Mouse (Mus musculus): ENCODE measurements around the gene Sdsl. TPM values are rescaled to one million over a fixed set of nuclear protein-coding genes. Genes with fewer than 3 reads are reported as not detected.

Gene Sdsl
- polyA plus RNA-seq, 1 experiment from 2014 or later: 1.6 TPM

DNA sequence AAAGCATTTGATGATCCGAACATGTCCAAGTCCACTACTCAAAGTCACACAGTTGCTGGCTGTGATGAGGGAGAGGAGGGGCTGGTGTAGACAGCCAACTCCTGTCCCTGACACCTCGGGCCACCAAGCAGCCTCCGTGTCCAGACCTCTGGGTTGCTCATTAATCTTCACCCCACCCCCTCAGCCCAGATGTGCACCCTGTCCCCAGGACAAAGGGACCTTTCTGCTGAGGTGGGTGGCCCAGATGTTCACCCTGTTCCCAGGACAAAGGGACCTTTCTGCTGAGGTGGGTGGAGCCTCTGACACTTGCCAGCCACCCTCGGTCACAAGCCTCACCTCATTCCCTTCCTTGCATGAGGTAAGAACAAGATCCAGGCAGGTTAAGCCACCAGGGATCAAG is 1.1 kb downstream of the Sdsl start:
- H3K4me1 ChIP-seq (ENCODE audit: control insufficient read depth, insufficient read depth, low read length): no peaks in the 10 kb centered on the region
- no peak for DNase-seq (ENCODE audit: low spot score)
- no peak overlapping the region for H3K27ac ChIP-seq (replicated peaks; ENCODE audit: low read depth, low read length)
- H3K27me3 ChIP-seq (replicated peaks; ENCODE audit: control insufficient read depth, insufficient read depth, low read length): no peaks in the 10 kb centered on the region
- no peak for ATAC-seq (ENCODE audit: low read depth)
- no peak overlapping the region for H3K4me3 ChIP-seq (ENCODE audit: low read depth, low read length)
- no peaks in the 10 kb centered on the region for H3K9me3 ChIP-seq (ENCODE audit: control insufficient read depth, low read length)
- no peak overlapping the region for H3K9ac ChIP-seq (ENCODE audit: low read depth, low read length)
- H3K4me2 ChIP-seq (ENCODE audit: low read depth, low read length): no peak overlapping the region
- 45% methylated on average over 4 of the region's 4 CpGs for WGBS
- H3K36me3 ChIP-seq (ENCODE audit: control insufficient read depth, insufficient read depth, low read length): no peaks in the 10 kb centered on the region

DNA sequence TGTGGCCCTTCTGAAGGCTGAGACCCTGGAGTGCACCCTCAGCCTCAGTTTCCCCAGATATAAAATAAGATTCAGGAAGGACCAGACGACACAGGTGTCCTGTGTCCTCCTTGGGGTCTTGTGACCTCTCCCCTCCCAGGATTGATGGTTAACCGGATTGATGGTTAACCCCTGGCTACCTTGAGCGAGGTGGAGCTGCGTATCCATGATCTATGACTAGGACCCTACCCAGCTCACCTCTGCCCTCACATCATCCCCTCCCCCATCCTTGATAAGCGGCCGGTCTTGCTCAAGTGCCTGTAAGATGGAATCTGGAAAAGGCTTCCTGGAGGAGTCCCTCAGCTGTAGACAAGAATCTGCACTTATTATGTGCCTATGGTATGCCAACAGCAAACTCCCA is 3.8 kb downstream of the Sdsl start:
- Histone ChIP-seq H3K4me2 (ENCODE audit: low read depth, low read length) (no peak overlapping the region), H3K27me3 (replicated peaks; ENCODE audit: control insufficient read depth, insufficient read depth, low read length) (no peaks in the 10 kb centered on the region), H3K9ac (ENCODE audit: low read depth, low read length) (no peak overlapping the region), H3K27ac (replicated peaks; ENCODE audit: low read depth, low read length) (no peak overlapping the region), H3K4me1 (ENCODE audit: control insufficient read depth, insufficient read depth, low read length) (no peaks in the 10 kb centered on the region), H3K9me3 (ENCODE audit: control insufficient read depth, low read length) (no peaks in the 10 kb centered on the region), H3K4me3 (ENCODE audit: low read depth, low read length) (no peak overlapping the region), H3K36me3 (ENCODE audit: control insufficient read depth, insufficient read depth, low read length) (no peaks in the 10 kb centered on the region)
- 74% methylated on average over 6 of the region's 6 CpGs for WGBS
- DNase-seq (ENCODE audit: low spot score): no peak
- ATAC-seq (ENCODE audit: low read depth): no peak

DNA sequence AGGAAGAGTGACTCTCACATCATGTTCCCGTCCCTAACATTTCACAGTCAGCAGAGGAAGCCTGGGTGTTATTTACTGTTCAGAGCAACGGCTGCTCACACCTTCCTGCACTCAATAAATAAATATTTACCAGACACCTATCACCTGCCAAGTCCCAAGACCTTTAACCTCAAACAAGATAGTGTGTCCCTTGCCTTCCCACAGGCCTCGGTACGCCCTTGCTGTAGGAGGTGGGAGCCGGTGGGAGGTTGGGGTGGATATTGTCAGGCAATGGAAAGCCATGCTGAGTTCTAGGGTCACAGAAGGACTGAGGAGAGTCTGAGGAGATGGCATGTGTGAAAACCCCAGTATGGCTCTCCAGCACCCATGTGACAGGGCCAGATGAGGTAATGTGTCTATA is 4.3 kb downstream of the Sdsl start:
- 80% methylated on average over 5 of the region's 5 CpGs for WGBS
- H3K27me3 ChIP-seq (replicated peaks; ENCODE audit: control insufficient read depth, insufficient read depth, low read length): no peaks in the 10 kb centered on the region
- no peaks in the 10 kb centered on the region for H3K9me3 ChIP-seq (ENCODE audit: control insufficient read depth, low read length)
- H3K4me3 ChIP-seq (ENCODE audit: low read depth, low read length): no peak overlapping the region
- H3K36me3 ChIP-seq (ENCODE audit: control insufficient read depth, insufficient read depth, low read length): no peaks in the 10 kb centered on the region
- H3K27ac ChIP-seq (replicated peaks; ENCODE audit: low read depth, low read length): no peak overlapping the region
- ATAC-seq (ENCODE audit: low read depth): no peak
- no peak overlapping the region for H3K9ac ChIP-seq (ENCODE audit: low read depth, low read length)
- no peak for DNase-seq (ENCODE audit: low spot score)
- no peaks in the 10 kb centered on the region for H3K4me1 ChIP-seq (ENCODE audit: control insufficient read depth, insufficient read depth, low read length)
- H3K4me2 ChIP-seq (ENCODE audit: low read depth, low read length): no peak overlapping the region

GRCm38 (mm10) chr5:120467026-120467425 is 5.6 kb downstream of the Sdsl start:
- Histone ChIP-seq H3K27ac (replicated peaks; ENCODE audit: low read depth, low read length) (no peak overlapping the region), H3K4me3 (ENCODE audit: low read depth, low read length) (no peak overlapping the region), H3K9me3 (ENCODE audit: control insufficient read depth, low read length) (no peaks in the 10 kb centered on the region), H3K4me2 (ENCODE audit: low read depth, low read length) (peak overlapping the region; percentile 18; the same call in 1 of the 2 replicates), H3K4me1 (ENCODE audit: control insufficient read depth, insufficient read depth, low read length) (no peaks in the 10 kb centered on the region), H3K9ac (ENCODE audit: low read depth, low read length) (no peak overlapping the region), H3K36me3 (ENCODE audit: control insufficient read depth, insufficient read depth, low read length) (no peaks in the 10 kb centered on the region), H3K27me3 (replicated peaks; ENCODE audit: control insufficient read depth, insufficient read depth, low read length) (no peaks in the 10 kb centered on the region)
- DNase-seq (ENCODE audit: low spot score): no peak
- WGBS: 12% methylated on average over 4 of the region's 4 CpGs
- no peak for ATAC-seq (ENCODE audit: low read depth)

DNA sequence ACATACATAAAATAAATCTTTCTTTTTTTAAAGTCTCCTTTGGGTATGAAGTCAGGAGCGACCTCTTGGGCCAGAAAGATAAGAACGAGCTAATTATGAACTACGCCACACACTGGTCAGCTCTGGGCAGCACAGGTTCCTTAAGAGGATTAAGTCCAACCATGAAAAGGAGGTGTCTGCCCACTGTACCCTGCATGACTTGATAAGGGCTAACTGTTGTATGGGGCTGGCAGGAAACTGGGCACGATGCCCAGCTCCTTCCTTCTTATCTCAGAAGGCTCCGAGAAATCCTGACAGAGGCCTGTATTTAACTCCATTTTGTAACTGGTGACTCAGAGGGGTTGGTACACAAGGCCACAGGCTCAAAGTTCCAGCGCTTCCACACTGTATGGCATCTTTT is 6.8 kb downstream of the Sdsl start:
- WGBS: 86% methylated on average over 6 of the region's 6 CpGs
- Histone ChIP-seq H3K4me3 (ENCODE audit: low read depth, low read length) (no peak overlapping the region), H3K27me3 (replicated peaks; ENCODE audit: control insufficient read depth, insufficient read depth, low read length) (no peaks in the 10 kb centered on the region), H3K4me1 (ENCODE audit: control insufficient read depth, insufficient read depth, low read length) (no peaks in the 10 kb centered on the region), H3K9me3 (ENCODE audit: control insufficient read depth, low read length) (no peaks in the 10 kb centered on the region), H3K9ac (ENCODE audit: low read depth, low read length) (no peak overlapping the region), H3K27ac (replicated peaks; ENCODE audit: low read depth, low read length) (no peak overlapping the region), H3K4me2 (ENCODE audit: low read depth, low read length) (no peak overlapping the region), H3K36me3 (ENCODE audit: control insufficient read depth, insufficient read depth, low read length) (no peaks in the 10 kb centered on the region)
- no peak for ATAC-seq (ENCODE audit: low read depth)
- peak; percentile 32 for DNase-seq (ENCODE audit: low spot score)

DNA sequence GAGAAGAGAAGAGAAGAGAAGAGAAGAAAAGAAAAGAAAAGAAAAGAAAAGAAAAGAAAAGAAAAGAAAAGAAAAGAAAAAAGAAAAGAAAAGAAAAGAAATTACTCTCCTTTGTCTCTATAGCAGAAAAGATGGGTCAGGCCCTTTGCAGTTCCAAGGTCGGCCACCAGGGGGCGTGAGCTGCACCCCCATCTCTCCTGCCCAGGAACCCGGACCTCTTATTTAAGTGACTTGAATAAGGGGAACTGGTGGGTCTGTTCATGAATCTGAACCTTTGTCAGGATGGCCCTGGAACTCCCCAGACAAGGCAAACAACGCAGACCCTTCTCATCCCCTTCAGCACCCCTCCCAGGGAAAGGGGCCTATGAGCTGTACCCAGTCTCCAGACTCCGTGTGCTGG is 7.5 kb downstream of the Sdsl start:
- ATAC-seq (ENCODE audit: low read depth) (no peak), DNase-seq (ENCODE audit: low spot score) (no peak)
- no peaks in the 10 kb centered on the region for H3K4me1 ChIP-seq (ENCODE audit: control insufficient read depth, insufficient read depth, low read length)
- H3K9me3 ChIP-seq (ENCODE audit: control insufficient read depth, low read length): no peaks in the 10 kb centered on the region
- no peaks in the 10 kb centered on the region for H3K36me3 ChIP-seq (ENCODE audit: control insufficient read depth, insufficient read depth, low read length)
- H3K4me3 ChIP-seq (ENCODE audit: low read depth, low read length): no peak overlapping the region
- H3K27me3 ChIP-seq (replicated peaks; ENCODE audit: control insufficient read depth, insufficient read depth, low read length): no peaks in the 10 kb centered on the region
- no peak overlapping the region for H3K4me2 ChIP-seq (ENCODE audit: low read depth, low read length)
- H3K27ac ChIP-seq (replicated peaks; ENCODE audit: low read depth, low read length): no peak overlapping the region
- H3K9ac ChIP-seq (ENCODE audit: low read depth, low read length): no peak overlapping the region
- 59% methylated on average over 3 of the region's 5 CpGs for WGBS

DNA sequence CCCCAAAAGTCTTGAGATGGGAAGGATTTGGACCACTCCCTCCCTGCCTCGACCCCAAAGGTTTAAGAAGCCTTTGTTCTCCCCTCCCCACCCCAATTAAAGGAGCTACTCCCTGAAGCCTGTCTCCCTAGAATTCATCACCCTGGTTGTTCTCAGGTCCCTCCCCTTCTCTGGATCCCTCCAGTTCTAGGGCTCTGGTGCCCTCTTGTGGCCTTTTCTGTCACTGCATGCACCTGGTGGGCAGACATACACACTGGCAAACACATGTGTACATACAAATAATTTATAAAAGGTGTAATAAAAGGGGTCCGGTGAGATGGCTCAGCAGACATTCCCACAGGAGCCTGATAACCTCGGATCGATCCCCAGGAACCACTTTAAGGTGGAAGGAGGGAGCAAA is 8.3 kb downstream of the Sdsl start:
- ATAC-seq (ENCODE audit: low read depth) (no peak), DNase-seq (ENCODE audit: low spot score) (no peak)
- H3K4me2 ChIP-seq (ENCODE audit: low read depth, low read length): no peak overlapping the region
- no peaks in the 10 kb centered on the region for H3K4me1 ChIP-seq (ENCODE audit: control insufficient read depth, insufficient read depth, low read length)
- no peak overlapping the region for H3K9ac ChIP-seq (ENCODE audit: low read depth, low read length)
- H3K27me3 ChIP-seq (replicated peaks; ENCODE audit: control insufficient read depth, insufficient read depth, low read length): no peaks in the 10 kb centered on the region
- H3K4me3 ChIP-seq (ENCODE audit: low read depth, low read length): no peak overlapping the region
- H3K36me3 ChIP-seq (ENCODE audit: control insufficient read depth, insufficient read depth, low read length): no peaks in the 10 kb centered on the region
- no peaks in the 10 kb centered on the region for H3K9me3 ChIP-seq (ENCODE audit: control insufficient read depth, low read length)
- H3K27ac ChIP-seq (replicated peaks; ENCODE audit: low read depth, low read length): no peak overlapping the region
- WGBS: 75% methylated on average over 4 of the region's 4 CpGs

GRCm38 (mm10) chr5:120461902-120462301 is 10.7 kb downstream of the Sdsl start:
- no peak overlapping the region for H3K9ac ChIP-seq (ENCODE audit: low read depth, low read length)
- no peaks in the 10 kb centered on the region for H3K9me3 ChIP-seq (ENCODE audit: control insufficient read depth, low read length)
- ATAC-seq (ENCODE audit: low read depth): no peak
- H3K27me3 ChIP-seq (replicated peaks; ENCODE audit: control insufficient read depth, insufficient read depth, low read length): no peaks in the 10 kb centered on the region
- whole genome bisulfite sequencing: 75% methylated on average over 13 of the region's 15 CpGs
- no peaks in the 10 kb centered on the region for H3K4me1 ChIP-seq (ENCODE audit: control insufficient read depth, insufficient read depth, low read length)
- H3K27ac ChIP-seq (replicated peaks; ENCODE audit: low read depth, low read length): no peak overlapping the region
- no peak for DNase-seq (ENCODE audit: low spot score)
- H3K4me2 ChIP-seq (ENCODE audit: low read depth, low read length): no peak overlapping the region
- H3K4me3 ChIP-seq (ENCODE audit: low read depth, low read length): no peak overlapping the region
- no peaks in the 10 kb centered on the region for H3K36me3 ChIP-seq (ENCODE audit: control insufficient read depth, insufficient read depth, low read length)

DNA sequence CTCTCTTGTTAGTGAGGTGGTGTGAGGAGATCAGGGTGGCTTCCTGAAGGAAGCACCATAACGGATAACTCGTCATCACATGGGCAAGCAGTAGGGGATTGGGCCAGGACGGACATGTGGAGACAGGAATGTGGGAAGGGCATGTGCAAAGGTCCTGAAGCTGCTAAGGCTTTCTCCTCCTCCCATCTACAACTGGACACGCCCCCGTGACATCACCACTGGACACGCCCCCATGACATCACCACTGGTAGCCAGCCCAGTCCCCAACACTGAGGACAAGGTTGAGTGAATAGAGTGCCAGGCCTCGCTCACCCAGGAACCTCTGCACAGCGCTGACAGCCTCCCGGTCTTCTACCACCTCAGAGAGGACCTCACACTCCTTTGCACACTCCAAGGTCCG is 13.5 kb downstream of the Sdsl start:
- H3K9ac ChIP-seq (ENCODE audit: low read depth, low read length): no peak overlapping the region
- H3K4me3 ChIP-seq (ENCODE audit: low read depth, low read length): no peak overlapping the region
- no peaks in the 10 kb centered on the region for H3K27me3 ChIP-seq (replicated peaks; ENCODE audit: control insufficient read depth, insufficient read depth, low read length)
- DNase-seq (ENCODE audit: low spot score) (no peak), ATAC-seq (ENCODE audit: low read depth) (no peak)
- WGBS: 78% methylated on average over 10 of the region's 10 CpGs
- H3K4me1 ChIP-seq (ENCODE audit: control insufficient read depth, insufficient read depth, low read length): no peaks in the 10 kb centered on the region
- H3K36me3 ChIP-seq (ENCODE audit: control insufficient read depth, insufficient read depth, low read length): no peaks in the 10 kb centered on the region
- no peaks in the 10 kb centered on the region for H3K9me3 ChIP-seq (ENCODE audit: control insufficient read depth, low read length)
- H3K27ac ChIP-seq (replicated peaks; ENCODE audit: low read depth, low read length): no peak overlapping the region
- H3K4me2 ChIP-seq (ENCODE audit: low read depth, low read length): no peak overlapping the region

Measured in embryonic facial prominence, embryonic 14.5 days (tissue).